Mouse (Mus musculus) E14TG2a.4 (cell line): Measurements from ENCODE around the gene Hectd4.

Source experiments
- H3K27me3 ChIP-seq: 2 replicates; pipeline ENCODE4 v1.6.1; 2014; ENCODE audit warnings: low read length, control low read depth; ENCODE audit not compliant: insufficient read depth
- H3K36me3 ChIP-seq: 2 replicates; pipeline ENCODE4 v1.6.1; 2014; ENCODE audit warnings: low read length, control low read depth; ENCODE audit not compliant: insufficient read depth
- H3K4me1 ChIP-seq: replicated peaks from 2 replicates; pipeline ENCODE4 v1.6.1; 2014; ENCODE audit warnings: low read depth, low read length, control low read depth
- H3K4me3 ChIP-seq: replicated peaks from 2 replicates; pipeline ENCODE4 v1.5.1; 2014; ENCODE audit warnings: mild to moderate bottlenecking, low read length
- H3K9me3 ChIP-seq: 2 replicates; pipeline ENCODE4 v1.6.1; 2014; ENCODE audit warnings: low read length, control low read depth
- CTCF ChIP-seq: conservative IDR thresholded peaks from 2 replicates; pipeline ENCODE4 v1.5.1; 2014; ENCODE audit warnings: low read length
- NANOG ChIP-seq: IDR thresholded peaks from 2 replicates; pipeline ENCODE4 v1.6.1; 2014; ENCODE audit warnings: borderline replicate concordance, low read length, mixed read lengths
- POU5F1 ChIP-seq: IDR thresholded peaks from 2 replicates; pipeline ENCODE4 v1.6.1; 2014; ENCODE audit warnings: low read length, borderline replicate concordance

Hectd4 gene

DNA sequence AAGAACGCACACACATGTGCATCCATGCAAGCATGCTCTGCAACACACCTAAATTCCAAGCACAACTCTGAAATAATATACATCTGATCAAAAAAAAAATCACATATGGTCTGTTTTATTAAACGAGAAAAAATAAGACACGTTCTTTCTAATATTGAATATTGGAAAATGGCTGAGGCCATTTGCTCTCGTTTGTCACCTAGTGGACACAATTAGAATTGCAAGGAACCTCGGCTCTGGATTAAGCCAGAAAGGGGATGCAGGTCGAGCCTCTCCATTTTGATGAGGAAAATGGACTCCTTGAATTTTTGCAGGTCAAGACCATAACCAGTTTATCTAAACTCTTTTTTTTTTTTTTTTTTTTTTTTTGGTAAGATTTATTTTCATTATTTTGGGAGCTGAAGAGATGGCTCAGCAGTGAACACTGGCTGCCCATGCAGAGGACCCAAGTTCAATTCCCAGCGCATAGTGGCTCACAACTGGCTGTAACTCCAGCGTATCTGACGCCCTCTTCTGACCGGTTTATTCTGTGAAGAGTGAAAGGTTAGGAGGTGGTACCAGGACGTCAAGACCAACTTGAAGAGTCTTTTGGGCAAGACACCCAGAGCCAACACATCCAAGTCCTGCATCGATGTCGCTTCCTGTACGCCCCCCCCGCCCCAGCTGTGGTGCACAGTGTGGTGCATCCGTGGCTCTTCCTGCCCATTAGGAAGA, 172.8 kb downstream of the Hectd4 start:
- Histone ChIP-seq H3K4me3 (no peak overlapping the region), H3K36me3 (no peaks in the 10 kb centered on the region), H3K27me3 (0 out of 2 replicates have a peak, but pooled peaks cover 3% of the 10 kb centered on the region), H3K4me1 (peaks cover 28% of the 10 kb centered on the region), H3K9me3 (no peaks in the 10 kb centered on the region)
- TF ChIP-seq CTCF, result peak; percentile 93
- TF ChIP-seq POU5F1, result no peak
- TF ChIP-seq NANOG, result no peak

DNA sequence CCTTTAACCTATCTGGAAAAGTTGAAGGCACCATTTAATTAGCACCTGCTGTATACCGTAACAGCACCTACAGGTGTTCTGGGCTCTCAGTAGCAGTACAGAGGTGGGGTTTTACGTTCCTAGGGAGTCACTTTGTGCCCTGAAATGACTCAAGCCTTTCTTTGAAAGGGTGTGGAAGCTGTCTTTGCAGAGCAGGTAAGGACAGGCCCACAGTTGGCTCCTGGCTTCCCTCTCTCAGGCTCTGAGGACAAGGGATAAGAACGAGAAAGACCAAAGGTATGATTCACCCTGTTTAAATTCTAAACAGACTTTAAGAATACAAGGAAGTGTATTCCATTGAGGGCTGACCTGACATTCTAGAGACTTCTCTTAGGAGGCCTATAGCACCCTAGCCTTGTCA, 173.4 kb downstream of the Hectd4 start:
- no peak for TF ChIP-seq CTCF
- TF ChIP-seq POU5F1, result no peak
- no peak for TF ChIP-seq NANOG
- H3K9me3 ChIP-seq, result no peaks in the 10 kb centered on the region

GRCm38 (mm10) chr5:121395621-121396020, 175.6 kb downstream of the Hectd4 start:
- H3K9me3 ChIP-seq, result no peaks in the 10 kb centered on the region
- H3K4me3 ChIP-seq, result no peak overlapping the region
- TF ChIP-seq NANOG (no peak), POU5F1 (no peak), CTCF (no peak)
- no peaks in the 10 kb centered on the region for H3K27me3 ChIP-seq
- peaks cover 36% of the 10 kb centered on the region for H3K4me1 ChIP-seq
- peaks cover 15% of the 10 kb centered on the region for H3K36me3 ChIP-seq

More for the DNA sequence above, 173.4 kb downstream of the Hectd4 start:
- peaks cover 28% of the 10 kb centered on the region for H3K4me1 ChIP-seq
- no peak overlapping the region for H3K4me3 ChIP-seq
- no peaks in the 10 kb centered on the region for H3K36me3 ChIP-seq
- H3K27me3 ChIP-seq, result no peaks in the 10 kb centered on the region

GRCm38 (mm10) chr5:121397187-121398145, 177.4 kb downstream of the Hectd4 start, which contains the start of gene Naa25:
Gene Naa25 (plus strand): TSS chr5:121397936.
- peaks cover 33% of the 10 kb centered on the region for H3K36me3 ChIP-seq
- H3K4me3 ChIP-seq, result peak within 1 kb of the TSS; percentile 95
- H3K4me1 ChIP-seq, result peaks cover 54% of the 10 kb centered on the region
- no peaks in the 10 kb centered on the region for H3K9me3 ChIP-seq
- TF ChIP-seq POU5F1, result no peak
- no peak for TF ChIP-seq NANOG
- TF ChIP-seq CTCF, result no peak
- no peaks in the 10 kb centered on the region for H3K27me3 ChIP-seq

DNA sequence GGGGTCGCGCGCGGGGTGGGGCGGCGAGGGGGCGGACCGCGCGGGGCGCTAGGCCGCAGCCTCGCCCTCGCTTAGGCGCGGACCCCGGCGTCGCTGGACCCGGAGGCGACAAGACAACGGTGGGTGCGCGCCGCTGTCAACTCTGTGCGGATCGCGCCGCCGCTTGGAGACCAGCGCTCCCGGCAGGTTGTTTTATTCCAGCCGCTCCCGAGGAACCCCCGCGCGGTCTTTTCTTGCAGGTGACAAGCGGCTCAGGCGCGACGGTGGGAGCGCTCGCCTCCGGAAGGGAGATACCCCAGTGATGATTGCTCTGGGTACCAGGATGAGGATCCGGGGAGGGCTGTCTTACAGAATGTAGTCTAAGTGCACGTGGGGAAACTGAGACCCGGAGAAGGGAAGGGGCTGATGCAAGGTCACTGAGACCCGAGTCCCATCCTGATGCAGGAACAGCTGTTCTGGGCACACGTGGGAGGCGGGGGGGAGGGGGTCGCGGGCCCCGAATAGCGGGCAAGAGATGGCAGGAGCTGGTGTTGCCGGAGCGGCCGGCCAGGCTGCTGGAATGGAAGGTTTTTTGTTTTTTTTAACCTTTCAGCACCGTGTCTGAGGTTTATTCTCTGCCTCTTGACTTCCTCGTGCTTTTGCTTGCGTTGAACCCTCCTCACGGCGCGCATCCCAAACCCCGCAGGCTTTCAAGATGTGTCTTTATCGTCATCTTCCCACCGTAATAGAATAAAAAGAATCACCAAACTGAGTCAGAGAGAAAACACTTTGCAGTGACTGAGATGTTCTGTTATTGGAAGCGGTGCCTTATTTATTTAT, 178.3 kb downstream of the Hectd4 start:
- TF ChIP-seq CTCF (no peak), NANOG (no peak), POU5F1 (no peak)
- H3K27me3 ChIP-seq, result no peaks in the 10 kb centered on the region
- peaks cover 41% of the 10 kb centered on the region for H3K36me3 ChIP-seq
- peaks cover 58% of the 10 kb centered on the region for H3K4me1 ChIP-seq
- peak overlapping the region; percentile 95 for H3K4me3 ChIP-seq
- H3K9me3 ChIP-seq, result no peaks in the 10 kb centered on the region

GRCm38 (mm10) chr5:121398965-121399462, 179.0 kb downstream of the Hectd4 start:
- Histone ChIP-seq H3K27me3 (no peaks in the 10 kb centered on the region), H3K9me3 (no peaks in the 10 kb centered on the region), H3K4me1 (peaks cover 62% of the 10 kb centered on the region), H3K4me3 (peak overlapping the region; percentile 95), H3K36me3 (peaks cover 48% of the 10 kb centered on the region)
- TF ChIP-seq NANOG (no peak), CTCF (no peak), POU5F1 (no peak)

DNA sequence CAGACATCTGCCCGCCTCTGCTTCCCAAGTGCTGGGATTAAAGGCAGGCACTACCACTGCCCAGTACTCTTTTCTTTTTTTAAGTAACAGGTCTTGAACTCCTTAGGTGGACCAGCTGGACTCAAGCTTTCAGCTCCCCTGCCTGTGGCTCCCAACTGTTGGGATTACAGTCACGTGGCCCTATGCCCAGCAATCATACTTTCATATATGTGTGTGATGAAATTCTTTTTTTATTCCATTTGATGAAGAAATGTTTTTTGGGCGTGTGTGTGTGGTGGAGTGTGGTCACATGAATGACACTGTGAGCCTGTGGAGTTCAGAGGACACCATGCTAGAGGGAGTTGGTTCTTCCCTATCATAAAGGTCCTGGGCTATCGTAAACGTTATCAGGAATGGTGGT, 179.5 kb downstream of the Hectd4 start:
- Histone ChIP-seq H3K36me3 (peaks cover 49% of the 10 kb centered on the region), H3K27me3 (no peaks in the 10 kb centered on the region), H3K4me3 (peak overlapping the region; percentile 95), H3K9me3 (no peaks in the 10 kb centered on the region), H3K4me1 (peaks cover 67% of the 10 kb centered on the region)
- no peak for TF ChIP-seq CTCF
- no peak for TF ChIP-seq NANOG
- no peak for TF ChIP-seq POU5F1
